Mouse (Mus musculus) intestine, embryonic 15.5 days (tissue): ENCODE results near the gene Alkbh7. TPM values are rescaled to one million over a fixed set of nuclear protein-coding genes. Genes with fewer than 3 reads are reported as not detected.
A peak's percentile ranks its signal among the peaks of the same experiment; 100 is the strongest.

ENCODE experiments used
- ATAC-seq: fragments of 200-750 bp; cut with Nextera tagmentation; 2 replicates; pipeline ENCODE4 v1.8.0; 2017; ENCODE audit warnings: moderate TSS enrichment, moderate library complexity
- H3K27ac ChIP-seq: fragments of 300-500 bp; sonication (generic); 2 replicates; pipeline ENCODE4 v1.5.1; 2015; ENCODE audit warnings: mild to moderate bottlenecking, inconsistent platforms
- H3K27me3 ChIP-seq: fragments of 300-500 bp; sonication (generic); replicated peaks from 2 replicates; pipeline ENCODE4 v1.6.1; 2015; ENCODE audit warnings: inconsistent platforms
- H3K36me3 ChIP-seq: fragments of 300-500 bp; sonication (generic); 2 replicates; pipeline ENCODE4 v1.6.1; 2015; ENCODE audit warnings: inconsistent platforms
- H3K4me1 ChIP-seq: fragments of 300-500 bp; sonication (generic); replicated peaks from 2 replicates; pipeline ENCODE4 v1.6.1; 2015; ENCODE audit warnings: inconsistent platforms
- H3K4me2 ChIP-seq: fragments of 300-500 bp; sonication (generic); replicated peaks from 2 replicates; pipeline ENCODE4 v1.6.1; 2015; ENCODE audit warnings: mild to moderate bottlenecking, inconsistent platforms
- H3K4me3 ChIP-seq: fragments of 300-500 bp; sonication (generic); replicated peaks from 2 replicates; pipeline ENCODE4 v1.5.1; 2015; ENCODE audit warnings: inconsistent platforms
- H3K9ac ChIP-seq: fragments of 300-500 bp; sonication (generic); 2 replicates; pipeline ENCODE4 v1.6.1; 2015; ENCODE audit warnings: inconsistent platforms
- H3K9me3 ChIP-seq: fragments of 300-500 bp; sonication (generic); 2 replicates; pipeline ENCODE4 v1.6.1; 2016; ENCODE audit warnings: inconsistent platforms
- WGBS: fragments of 180-500 bp; shearing (Covaris S2); methylation state at CpG from one replicate; pipeline ENCODE4 v1.1.7; 2015; 5-methylcytosine and 5-hydroxymethylcytosine counted together
- polyA plus RNA-seq: library from polyadenylated mRNA; unstranded; fragments of >200 nt; fragmentation: Nextera tagmentation; extraction: Ambion mirVana; gene quantifications from 2 replicates; pipeline ENCODE4 v1.2.1, GENCODE M21; 2015

The Alkbh7 gene
- polyA plus RNA-seq, 1 experiment from 2014 or later = 42.4 TPM

- Histone ChIP-seq H3K4me1 (peaks cover 9% of the 10 kb centered on the region; the same call in 1 of the 2 replicates), H3K4me2 (peak overlapping the region; percentile 67), H3K4me3 (peak overlapping the region; percentile 82), H3K9ac (peak overlapping the region; percentile 51; the same call in 1 of the 2 replicates), H3K27ac (peak overlapping the region; percentile 69; the same call in 1 of the 2 replicates), H3K27me3 (no peaks in the 10 kb centered on the region), H3K36me3 (peaks cover 14% of the 10 kb centered on the region), H3K9me3 (no peaks in the 10 kb centered on the region)
- 66% methylated on average over 7 of the region's 7 CpGs for WGBS
- ATAC-seq = no peak
These were observed 8.2 kb upstream of the Alkbh7 start for GRCm38 (mm10) chr17:56988921-56989430.

GRCm38 (mm10) chr17:56989467-56990114, 7.5 kb upstream of the Alkbh7 start:
- ATAC-seq = peak; percentile 94
- WGBS = 3% methylated on average over 25 of the region's 25 CpGs
- Histone ChIP-seq H3K4me1 (peaks cover 9% of the 10 kb centered on the region; the same call in 1 of the 2 replicates), H3K9ac (peak overlapping the region; percentile 51), H3K4me2 (peak overlapping the region; percentile 67), H3K9me3 (no peaks in the 10 kb centered on the region), H3K36me3 (peaks cover 20% of the 10 kb centered on the region), H3K4me3 (peak overlapping the region; percentile 82), H3K27ac (peak overlapping the region; percentile 69), H3K27me3 (no peaks in the 10 kb centered on the region)

GRCm38 (mm10) chr17:56990115-56990746, 6.9 kb upstream of the Alkbh7 start, which contains the start of gene Clpp:
TSS of gene Clpp (plus strand) at chr17:56990305.
- Histone ChIP-seq H3K36me3 (peaks cover 20% of the 10 kb centered on the region), H3K4me2 (peak within 1 kb of the TSS; percentile 67), H3K27ac (peak within 1 kb of the TSS; percentile 69), H3K27me3 (no peaks in the 10 kb centered on the region), H3K4me1 (peaks cover 9% of the 10 kb centered on the region; the same call in 1 of the 2 replicates), H3K9ac (peak within 1 kb of the TSS; percentile 81), H3K4me3 (peak within 1 kb of the TSS; percentile 82), H3K9me3 (no peaks in the 10 kb centered on the region)
- ATAC-seq = peak; percentile 97
- under 1% methylated on average over 52 of the region's 52 CpGs for WGBS

- H3K27me3 ChIP-seq = no peaks in the 10 kb centered on the region
- ATAC-seq = no peak
- H3K9ac ChIP-seq = peak overlapping the region; percentile 81
- H3K4me2 ChIP-seq = peak overlapping the region; percentile 67
- H3K4me3 ChIP-seq = peak overlapping the region; percentile 82
- peaks cover 20% of the 10 kb centered on the region for H3K36me3 ChIP-seq
- peaks cover 9% of the 10 kb centered on the region; the same call in 1 of the 2 replicates for H3K4me1 ChIP-seq
- 66% methylated on average over 2 of the region's 2 CpGs for WGBS
- H3K9me3 ChIP-seq = no peaks in the 10 kb centered on the region
- no peak overlapping the region for H3K27ac ChIP-seq
These were observed 6.2 kb upstream of the Alkbh7 start for GRCm38 (mm10) chr17:56990966-56991365.

GRCm38 (mm10) chr17:56995046-56995445, 2.1 kb upstream of the Alkbh7 start:
- no peak overlapping the region for H3K27ac ChIP-seq
- H3K9me3 ChIP-seq = no peaks in the 10 kb centered on the region
- WGBS = 88% methylated on average over 8 of the region's 8 CpGs
- H3K36me3 ChIP-seq = peaks cover 26% of the 10 kb centered on the region
- no peak overlapping the region for H3K4me3 ChIP-seq
- no peak overlapping the region for H3K4me2 ChIP-seq
- H3K27me3 ChIP-seq = no peaks in the 10 kb centered on the region
- ATAC-seq = no peak
- H3K4me1 ChIP-seq = peaks cover 14% of the 10 kb centered on the region
- H3K9ac ChIP-seq = no peak overlapping the region

GRCm38 (mm10) chr17:56996506-56996905, 633 bp upstream of the Alkbh7 start:
- WGBS = 66% methylated on average over 2 of the region's 2 CpGs
- Histone ChIP-seq H3K9me3 (no peaks in the 10 kb centered on the region), H3K36me3 (peaks cover 26% of the 10 kb centered on the region), H3K27me3 (no peaks in the 10 kb centered on the region), H3K9ac (0 out of 2 replicates have a peak overlapping the region, but pooled peaks have one; percentile 8), H3K4me3 (peak overlapping the region; percentile 91; the same call in 1 of the 2 replicates), H3K27ac (no peak overlapping the region), H3K4me2 (peak overlapping the region; percentile 83; the same call in 1 of the 2 replicates), H3K4me1 (peaks cover 8% of the 10 kb centered on the region)
- ATAC-seq = 0 out of 2 replicates have a peak, but pooled peaks have one; percentile 1

- Histone ChIP-seq H3K9ac (no peak overlapping the region), H3K4me3 (no peak overlapping the region), H3K4me1 (peaks cover 5% of the 10 kb centered on the region), H3K36me3 (peaks cover 22% of the 10 kb centered on the region), H3K27me3 (no peaks in the 10 kb centered on the region), H3K4me2 (no peak overlapping the region), H3K27ac (no peak overlapping the region), H3K9me3 (no peaks in the 10 kb centered on the region)
- ATAC-seq = no peak
- WGBS = 92% methylated on average over 9 of the region's 9 CpGs
These were observed 2.3 kb downstream of the Alkbh7 start for GRCm38 (mm10) chr17:56999414-56999813.

- WGBS = 87% methylated on average over 9 of the region's 9 CpGs
- ATAC-seq = no peak
- Histone ChIP-seq H3K9me3 (no peaks in the 10 kb centered on the region), H3K27ac (no peak within 1 kb of the TSS), H3K4me2 (no peak within 1 kb of the TSS), H3K4me1 (peaks cover 5% of the 10 kb centered on the region), H3K27me3 (no peaks in the 10 kb centered on the region), H3K9ac (no peak within 1 kb of the TSS), H3K36me3 (peaks cover 25% of the 10 kb centered on the region), H3K4me3 (no peak within 1 kb of the TSS)
These were observed 3.0 kb downstream of the Alkbh7 start, which contains the start of gene Pspn for GRCm38 (mm10) chr17:56999968-57000609. TSS of gene Pspn (minus strand) at chr17:57000018.

GRCm38 (mm10) chr17:57001228-57001627, 4.1 kb downstream of the Alkbh7 start:
- Histone ChIP-seq H3K4me1 (peaks cover 5% of the 10 kb centered on the region), H3K9ac (no peak overlapping the region), H3K27ac (no peak overlapping the region), H3K4me2 (no peak overlapping the region), H3K9me3 (no peaks in the 10 kb centered on the region), H3K4me3 (no peak overlapping the region), H3K27me3 (no peaks in the 10 kb centered on the region), H3K36me3 (peaks cover 34% of the 10 kb centered on the region)
- 46% methylated on average over 8 of the region's 8 CpGs for WGBS
- ATAC-seq = no peak

- Histone ChIP-seq H3K9ac (no peak overlapping the region), H3K4me2 (no peak overlapping the region), H3K27ac (no peak overlapping the region), H3K36me3 (peaks cover 48% of the 10 kb centered on the region), H3K27me3 (no peaks in the 10 kb centered on the region), H3K9me3 (no peaks in the 10 kb centered on the region), H3K4me3 (no peak overlapping the region), H3K4me1 (no peaks in the 10 kb centered on the region)
- 88% methylated on average over 7 of the region's 7 CpGs for WGBS
- no peak for ATAC-seq
These were observed 6.9 kb downstream of the Alkbh7 start for GRCm38 (mm10) chr17:57003994-57004393.

GRCm38 (mm10) chr17:57007137-57007905, 10.2 kb downstream of the Alkbh7 start:
- WGBS = 94% methylated on average over 13 of the region's 13 CpGs
- H3K4me1 ChIP-seq = 0 out of 2 replicates have a peak, but pooled peaks cover 7% of the 10 kb centered on the region
- no peak overlapping the region for H3K9ac ChIP-seq
- no peak for ATAC-seq
- H3K27ac ChIP-seq = no peak overlapping the region
- H3K4me2 ChIP-seq = no peak overlapping the region
- peaks cover 48% of the 10 kb centered on the region for H3K36me3 ChIP-seq
- no peaks in the 10 kb centered on the region for H3K27me3 ChIP-seq
- H3K9me3 ChIP-seq = no peaks in the 10 kb centered on the region
- no peak overlapping the region for H3K4me3 ChIP-seq
